Mouse (Mus musculus): ENCODE measurements around the gene Matn3.
A peak's percentile ranks its signal among the peaks of the same experiment; 100 is the strongest.
"Not testable (repeated sequence)": the region's sequence is repeated elsewhere in the genome, so short reads cannot be mapped to it uniquely, and the experiment has no call there.

Gene Matn3

GRCm38 (mm10) chr12:8935349-8935748, 12.4 kb upstream of the Matn3 start:
- DNase-seq (ENCODE audit: low read depth in 2 of 2, low spot score in 2 of 2) = no peak

- not testable (repeated sequence) for DNase-seq (ENCODE audit: low read depth in 2 of 2, low spot score in 2 of 2)
Observed at GRCm38 (mm10) chr12:8936210-8936609, 11.5 kb upstream of the Matn3 start.

GRCm38 (mm10) chr12:8939490-8939889, 8.2 kb upstream of the Matn3 start:
- no peak for DNase-seq (ENCODE audit: low read depth in 2 of 2, low spot score in 2 of 2)

- no peak for DNase-seq (ENCODE audit: low read depth in 2 of 2, low spot score in 2 of 2)
Observed at GRCm38 (mm10) chr12:8940011-8941005, 7.4 kb upstream of the Matn3 start.

GRCm38 (mm10) chr12:8941131-8941615, 6.6 kb upstream of the Matn3 start:
- DNase-seq (ENCODE audit: low read depth in 2 of 2, low spot score in 2 of 2) = no peak

- no peak for DNase-seq (ENCODE audit: low read depth in 2 of 2, low spot score in 2 of 2)
Observed at GRCm38 (mm10) chr12:8941699-8942392, 5.9 kb upstream of the Matn3 start.

GRCm38 (mm10) chr12:8947163-8947562, 566 bp upstream of the Matn3 start:
- no peak for DNase-seq (ENCODE audit: low read depth in 2 of 2, low spot score in 2 of 2)

- DNase-seq (ENCODE audit: low read depth in 2 of 2, low spot score in 2 of 2) = no peak
Observed at GRCm38 (mm10) chr12:8953136-8953535, 5.4 kb downstream of the Matn3 start.

- DNase-seq (ENCODE audit: low read depth in 2 of 2, low spot score in 2 of 2) = no peak
Observed at GRCm38 (mm10) chr12:8954161-8954561, 6.4 kb downstream of the Matn3 start.

- no peak for DNase-seq (ENCODE audit: low read depth in 2 of 2, low spot score in 2 of 2)
Observed at GRCm38 (mm10) chr12:8961607-8962316, 14.0 kb downstream of the Matn3 start.

- no peak for DNase-seq (ENCODE audit: low read depth in 2 of 2, low spot score in 2 of 2)
Observed at GRCm38 (mm10) chr12:8969828-8970227, 22.1 kb downstream of the Matn3 start.

GRCm38 (mm10) chr12:8973820-8974465, 26.2 kb downstream of the Matn3 start, which contains the start of gene Wdr35:
Wdr35 (plus strand) TSS chr12:8973892.
- peak; percentile 88 to 91 for DNase-seq (ENCODE audit: low read depth in 2 of 2, low spot score in 2 of 2)

GRCm38 (mm10) chr12:8975076-8975475, 27.3 kb downstream of the Matn3 start:
- no peak for DNase-seq (ENCODE audit: low read depth in 2 of 2, low spot score in 2 of 2)

GRCm38 (mm10) chr12:8993231-8993630, 45.5 kb downstream of the Matn3 start:
- no peak for DNase-seq (ENCODE audit: low read depth in 2 of 2, low spot score in 2 of 2)

GRCm38 (mm10) chr12:8998318-8998717, 50.6 kb downstream of the Matn3 start:
- DNase-seq (ENCODE audit: low read depth in 2 of 2, low spot score in 2 of 2) = no peak

- DNase-seq (ENCODE audit: low read depth in 2 of 2, low spot score in 2 of 2) = peak; percentile 26 to 62
Observed at GRCm38 (mm10) chr12:9002038-9002648, 54.4 kb downstream of the Matn3 start.

GRCm38 (mm10) chr12:9007146-9007545, 59.4 kb downstream of the Matn3 start:
- DNase-seq (ENCODE audit: low read depth in 2 of 2, low spot score in 2 of 2) = no peak

GRCm38 (mm10) chr12:9007811-9008210, 60.1 kb downstream of the Matn3 start:
- no peak for DNase-seq (ENCODE audit: low read depth in 2 of 2, low spot score in 2 of 2)

- no peak for DNase-seq (ENCODE audit: low read depth in 2 of 2, low spot score in 2 of 2)
Observed at GRCm38 (mm10) chr12:9010311-9010710, 62.6 kb downstream of the Matn3 start.

GRCm38 (mm10) chr12:9016376-9016775, 68.6 kb downstream of the Matn3 start:
- no peak for DNase-seq (ENCODE audit: low read depth in 2 of 2, low spot score in 2 of 2)

Measured in CD8-positive naive resting alpha-beta T cell, adult 2 months (primary cell).